Mouse (Mus musculus) ES-E14 (cell line): ENCODE results near the gene Fam222a.

Experiments used
- HCFC1 ChIP-seq: IDR thresholded peaks from 2 replicates; pipeline ENCODE4 v1.6.1; 2012; ENCODE audit warnings: low read length, inconsistent platforms, borderline replicate concordance; ENCODE audit not compliant: insufficient read depth
- MAFK ChIP-seq: IDR thresholded peaks from 2 replicates; pipeline ENCODE4 v1.6.1; 2014; ENCODE audit warnings: mild to moderate bottlenecking, low read depth, low read length, inconsistent platforms; ENCODE audit not compliant: insufficient read depth

DNA sequence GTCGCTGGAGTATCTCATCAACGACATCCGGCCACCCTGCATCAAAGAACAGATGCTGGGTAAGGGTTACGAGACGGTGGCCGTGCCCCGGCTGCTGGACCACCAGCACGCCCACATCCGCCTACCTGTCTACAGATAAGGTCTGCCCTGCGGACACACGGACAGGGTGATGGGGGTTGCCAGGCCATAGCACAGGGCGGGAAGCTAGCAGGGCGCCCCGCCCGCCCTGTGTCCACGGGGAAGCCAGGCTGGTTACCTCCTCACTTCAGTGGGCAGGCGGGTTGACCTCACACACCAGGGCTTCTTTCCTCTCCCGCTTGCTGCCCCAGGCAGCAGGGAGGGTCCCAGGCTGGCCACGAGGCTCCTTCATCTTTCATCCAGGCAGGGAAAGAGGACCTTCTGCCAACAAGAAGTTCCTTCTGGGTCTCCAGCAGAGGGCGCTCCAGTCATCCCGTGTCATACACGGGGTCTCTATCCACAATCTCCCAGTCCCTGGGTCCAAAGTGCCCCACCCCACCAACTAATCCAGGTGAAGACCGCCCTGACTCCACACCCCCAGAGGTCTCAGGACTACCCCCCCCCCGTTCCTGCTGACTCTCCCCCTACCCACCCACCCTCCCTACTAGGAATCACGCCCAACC lies 44.3 kb downstream of the Fam222a start:
- TF ChIP-seq MAFK (no peak), HCFC1 (no peak)
